Mouse (Mus musculus) heart, embryonic 11.5 days (tissue): ENCODE results near the gene Tceanc2. TPM values are rescaled to one million over a fixed set of nuclear protein-coding genes. Genes with fewer than 3 reads are reported as not detected.

Experiments used
- ATAC-seq: fragments of 200-750 bp; cut with Nextera tagmentation; replicated peaks from 2 replicates; pipeline ENCODE4 v1.8.0; 2017; ENCODE audit warnings: moderate library complexity; ENCODE audit not compliant: insufficient number of reproducible peaks, low FRiP score, low TSS enrichment
- H3K27ac ChIP-seq: fragments of 300-500 bp; sonication (generic); 2 replicates; pipeline ENCODE4 v1.5.1; 2014; ENCODE audit warnings: mild to moderate bottlenecking, low read depth, low read length
- H3K27me3 ChIP-seq: fragments of 300-500 bp; sonication (generic); 2 replicates; pipeline ENCODE4 v1.6.1; 2014; ENCODE audit warnings: mild to moderate bottlenecking, low read length, mixed read lengths; ENCODE audit not compliant: control insufficient read depth, insufficient read depth
- H3K36me3 ChIP-seq: fragments of 300-500 bp; sonication (generic); 2 replicates; pipeline ENCODE4 v1.6.1; 2014; ENCODE audit warnings: mild to moderate bottlenecking, low read length, moderate library complexity, mixed read lengths; ENCODE audit not compliant: control insufficient read depth, insufficient read depth
- H3K4me1 ChIP-seq: fragments of 300-500 bp; sonication (generic); 2 replicates; pipeline ENCODE4 v1.6.1; 2014; ENCODE audit warnings: low read length; ENCODE audit not compliant: control insufficient read depth, insufficient read depth
- H3K4me2 ChIP-seq: fragments of 300-500 bp; sonication (generic); 2 replicates; pipeline ENCODE4 v1.6.1; 2014; ENCODE audit warnings: mild to moderate bottlenecking, moderate library complexity
- H3K4me3 ChIP-seq: fragments of 300-500 bp; sonication (generic); 2 replicates; pipeline ENCODE4 v1.5.1; 2014; ENCODE audit warnings: low read depth, low read length
- H3K9ac ChIP-seq: fragments of 300-500 bp; sonication (generic); 2 replicates; pipeline ENCODE4 v1.6.1; 2014; ENCODE audit warnings: mild to moderate bottlenecking, low read depth, low read length, moderate library complexity
- H3K9me3 ChIP-seq: fragments of 300-500 bp; sonication (generic); replicated peaks from 2 replicates; pipeline ENCODE4 v1.6.1; 2016; ENCODE audit warnings: low read length; ENCODE audit not compliant: control insufficient read depth
- WGBS: fragments of 180-500 bp; shearing (Covaris S2); extraction: QIAGEN DNeasy Blood & Tissue Kit; methylation state at CpG from one replicate; pipeline ENCODE4 v1.1.7; 2014; ENCODE audit not compliant: insufficient replicate concordance; 5-methylcytosine and 5-hydroxymethylcytosine counted together
- polyA plus RNA-seq: library from polyadenylated mRNA; unstranded; fragments of >200 nt; fragmentation: Nextera tagmentation; extraction: Ambion mirVana; gene quantifications from 2 replicates; pipeline ENCODE4 v1.2.1, GENCODE M21; 2014

The Tceanc2 gene
- polyA plus RNA-seq, 1 experiment from 2014 or later = 19.0 TPM

DNA sequence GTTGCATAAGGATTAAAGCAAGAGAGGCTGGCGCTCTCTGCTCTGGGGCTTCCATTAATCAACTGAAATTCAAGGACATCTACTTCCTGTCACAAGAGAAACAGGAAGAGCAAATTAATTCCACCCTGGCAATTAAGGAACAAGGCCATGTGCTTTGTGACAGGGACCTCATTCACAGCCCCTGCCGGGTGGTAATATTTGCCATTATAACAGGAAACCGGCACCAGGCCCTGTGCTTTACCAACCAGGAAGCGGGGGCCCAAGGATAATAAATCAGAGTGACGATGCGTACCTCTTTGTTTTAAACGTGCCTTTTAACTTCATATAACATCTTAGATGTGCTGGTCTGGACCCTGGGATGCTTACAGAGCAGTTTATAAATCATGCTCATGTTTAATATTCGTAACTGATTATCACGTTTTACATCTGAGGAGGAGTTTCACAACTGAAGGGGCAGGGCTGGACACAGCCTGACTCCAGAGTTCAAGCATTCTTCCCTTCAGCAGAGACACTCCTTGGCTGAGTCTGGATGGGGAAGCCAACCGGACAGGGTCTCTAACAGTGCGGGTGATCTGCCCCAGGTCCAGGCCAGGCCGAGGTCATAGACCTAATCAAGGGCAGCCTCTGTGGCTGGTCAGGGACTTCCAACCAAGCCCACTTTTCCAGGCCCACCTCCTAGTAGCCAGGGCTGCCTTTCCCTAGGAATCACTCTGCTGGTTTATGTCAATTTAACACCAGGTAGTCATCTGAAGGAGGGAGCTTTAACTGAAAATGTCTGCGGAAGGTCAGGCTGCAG lies 38.9 kb downstream of the Tceanc2 start:
- no peak overlapping the region for H3K27ac ChIP-seq

DNA sequence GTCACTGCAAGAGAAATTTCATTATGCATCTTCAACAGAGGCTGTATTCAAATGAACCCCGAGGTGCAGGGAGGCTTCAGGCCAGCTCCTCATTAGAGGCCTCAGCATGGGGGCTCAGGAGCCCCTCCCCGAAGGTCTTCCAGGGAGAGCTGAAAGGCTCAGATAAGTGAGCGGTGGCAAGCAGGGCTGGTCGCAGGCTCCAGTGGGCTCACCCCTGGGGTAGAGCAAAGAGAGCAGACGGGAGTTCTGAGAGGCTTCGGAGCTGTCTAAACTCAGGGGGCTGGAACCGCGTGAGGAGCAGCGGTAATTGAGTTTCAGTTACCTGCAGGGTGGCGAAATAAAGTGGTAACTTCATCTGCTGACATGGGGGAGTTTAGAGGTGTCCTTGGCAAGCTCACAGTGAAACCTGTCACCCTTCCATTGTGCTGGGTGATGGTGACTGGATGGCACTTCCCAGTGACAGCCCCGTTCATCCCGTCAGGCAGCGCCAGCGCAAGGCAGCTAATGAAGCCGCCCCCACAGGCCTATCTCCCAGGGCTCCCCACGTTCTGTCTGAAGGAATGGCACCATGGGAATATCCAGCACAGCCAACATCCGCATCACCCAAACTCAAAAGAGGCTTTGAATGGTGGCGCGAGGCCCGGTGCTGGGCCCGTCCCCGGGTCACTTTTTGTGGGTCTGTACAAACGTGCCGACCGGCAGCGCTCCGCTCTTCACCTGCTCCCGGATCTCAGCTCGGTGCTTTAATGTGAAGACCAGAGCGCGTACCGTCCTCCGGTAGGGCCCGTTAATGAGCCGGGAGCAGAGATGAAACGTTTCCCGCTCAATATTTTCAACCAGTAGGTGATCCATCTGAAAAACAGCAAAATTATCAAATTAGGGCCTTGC lies 39.7 kb downstream of the Tceanc2 start:
- H3K36me3 ChIP-seq = no peaks in the 10 kb centered on the region
- ATAC-seq = no peak
- H3K27ac ChIP-seq = no peak overlapping the region
- H3K4me1 ChIP-seq = peaks cover 30% of the 10 kb centered on the region
- no peak overlapping the region for H3K9ac ChIP-seq
- 43% methylated on average over 37 of the region's 37 CpGs for WGBS
- H3K4me3 ChIP-seq = no peak overlapping the region
- H3K27me3 ChIP-seq = no peaks in the 10 kb centered on the region
- no peaks in the 10 kb centered on the region for H3K9me3 ChIP-seq
- 0 out of 2 replicates have a peak overlapping the region, but pooled peaks have one; percentile 1 for H3K4me2 ChIP-seq

More for the DNA sequence above, 38.9 kb downstream of the Tceanc2 start:
- no peak; the same call in 1 of the 2 replicates for ATAC-seq
- Histone ChIP-seq H3K9me3 (no peaks in the 10 kb centered on the region), H3K4me3 (no peak overlapping the region), H3K36me3 (no peaks in the 10 kb centered on the region), H3K4me1 (peaks cover 30% of the 10 kb centered on the region), H3K9ac (no peak overlapping the region), H3K4me2 (no peak overlapping the region), H3K27me3 (no peaks in the 10 kb centered on the region)
- 51% methylated on average over 13 of the region's 13 CpGs for whole genome bisulfite sequencing

DNA sequence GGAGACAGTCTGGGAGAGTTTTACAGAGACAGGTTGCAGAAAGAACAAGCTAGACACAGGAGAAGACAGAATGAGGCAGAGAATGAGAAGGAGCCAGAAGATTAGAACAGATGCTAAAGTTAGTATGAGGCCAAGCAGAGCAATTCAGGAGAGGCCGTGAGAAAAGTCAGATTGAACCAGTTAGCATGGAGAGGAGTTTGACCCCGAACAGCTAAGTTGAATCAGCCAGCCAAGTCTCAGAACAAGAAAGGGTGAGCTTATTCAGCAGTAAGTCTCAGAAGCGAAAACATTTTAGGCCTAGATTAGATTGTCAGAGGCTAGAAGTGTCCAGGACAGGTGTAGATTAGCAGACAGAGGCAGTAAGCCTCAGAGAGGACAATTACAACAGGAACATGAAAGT lies 42.4 kb downstream of the Tceanc2 start:
- no peak for ATAC-seq

DNA sequence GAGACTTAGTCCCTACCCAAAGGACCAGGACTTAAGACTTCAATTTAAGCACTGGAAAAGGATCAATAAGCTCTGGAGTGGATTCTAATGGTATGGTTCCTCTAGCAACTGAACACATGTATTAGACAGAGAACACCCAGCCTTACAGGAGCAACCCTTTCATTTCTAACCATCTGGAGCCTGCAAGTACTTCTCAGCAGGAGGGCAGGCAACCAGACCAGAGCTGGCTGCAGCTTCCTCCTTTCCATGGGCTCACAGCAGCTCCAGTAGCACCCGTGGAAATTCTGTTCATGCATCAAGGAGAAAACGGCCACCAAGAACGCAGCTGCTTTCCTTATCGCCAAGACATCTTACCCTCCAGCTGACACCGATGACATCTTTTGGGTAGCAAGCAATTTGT lies 43.3 kb downstream of the Tceanc2 start:
- H3K9ac ChIP-seq = no peak overlapping the region
- H3K4me3 ChIP-seq = no peak overlapping the region
- H3K9me3 ChIP-seq = no peaks in the 10 kb centered on the region
- 70% methylated on average over 5 of the region's 5 CpGs for WGBS
- no peaks in the 10 kb centered on the region for H3K36me3 ChIP-seq
- no peak for ATAC-seq
- H3K27ac ChIP-seq = no peak overlapping the region
- H3K27me3 ChIP-seq = no peaks in the 10 kb centered on the region
- no peak overlapping the region for H3K4me2 ChIP-seq
- H3K4me1 ChIP-seq = peaks cover 30% of the 10 kb centered on the region

More for the DNA sequence above, 42.4 kb downstream of the Tceanc2 start:
- H3K27ac ChIP-seq = no peak overlapping the region
- H3K36me3 ChIP-seq = no peaks in the 10 kb centered on the region
- 25% methylated on average over 3 of the region's 3 CpGs for WGBS
- H3K4me2 ChIP-seq = no peak overlapping the region
- peaks cover 30% of the 10 kb centered on the region for H3K4me1 ChIP-seq
- H3K27me3 ChIP-seq = no peaks in the 10 kb centered on the region
- H3K9ac ChIP-seq = no peak overlapping the region
- H3K9me3 ChIP-seq = no peaks in the 10 kb centered on the region
- H3K4me3 ChIP-seq = no peak overlapping the region

DNA sequence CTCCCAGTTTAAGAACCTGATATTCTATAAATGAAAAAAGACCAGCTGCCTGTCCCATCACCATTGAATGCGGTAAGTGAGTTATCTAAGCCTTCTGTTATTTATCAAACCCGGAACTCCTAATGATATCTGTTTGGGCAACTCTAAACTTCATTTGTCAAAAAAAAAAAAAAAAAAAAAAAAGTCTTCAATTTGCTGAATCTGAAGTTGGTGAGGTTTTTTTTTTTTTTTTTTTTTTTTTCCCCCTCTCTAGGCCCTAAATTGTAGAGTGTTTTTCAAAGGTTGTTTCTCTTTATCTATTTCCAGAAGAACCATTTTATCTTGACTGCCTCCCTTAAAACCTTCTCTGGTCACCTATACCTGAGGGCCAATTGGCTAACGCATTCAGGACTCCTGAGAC lies 44.0 kb downstream of the Tceanc2 start:
- peaks cover 27% of the 10 kb centered on the region for H3K4me1 ChIP-seq
- H3K27ac ChIP-seq = no peak overlapping the region
- no peak overlapping the region for H3K4me2 ChIP-seq
- 76% methylated on average over 3 of the region's 3 CpGs for whole genome bisulfite sequencing
- ATAC-seq = no peak
- no peak overlapping the region for H3K4me3 ChIP-seq
- no peaks in the 10 kb centered on the region for H3K27me3 ChIP-seq
- H3K36me3 ChIP-seq = no peaks in the 10 kb centered on the region
- no peak overlapping the region for H3K9ac ChIP-seq
- no peaks in the 10 kb centered on the region for H3K9me3 ChIP-seq

DNA sequence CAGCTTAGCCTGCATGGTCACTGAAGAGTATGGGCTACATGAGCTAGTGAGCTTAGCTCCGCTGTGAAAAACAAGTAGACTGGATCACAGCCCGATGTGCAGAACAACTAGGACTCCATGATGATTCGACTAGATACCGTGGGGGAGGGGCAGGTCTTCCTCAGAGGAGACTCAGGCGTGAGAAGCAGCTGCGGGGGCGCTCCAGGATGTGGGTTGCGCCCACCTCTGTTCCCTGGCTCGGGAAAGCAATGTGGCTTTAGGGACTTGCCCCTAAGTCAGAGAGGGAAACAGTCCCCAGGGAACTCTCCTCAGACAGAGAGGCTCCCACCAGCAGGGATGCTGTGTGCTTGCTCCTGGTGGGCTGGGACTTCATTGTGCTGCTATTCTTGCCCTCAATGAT lies 48.4 kb downstream of the Tceanc2 start:
- Histone ChIP-seq H3K4me2 (no peak overlapping the region), H3K4me1 (peaks cover 17% of the 10 kb centered on the region), H3K27ac (no peak overlapping the region), H3K4me3 (no peak overlapping the region), H3K27me3 (peaks cover 7% of the 10 kb centered on the region), H3K9me3 (no peaks in the 10 kb centered on the region), H3K36me3 (no peaks in the 10 kb centered on the region), H3K9ac (no peak overlapping the region)
- 18% methylated on average over 9 of the region's 9 CpGs for WGBS
- ATAC-seq = no peak

DNA sequence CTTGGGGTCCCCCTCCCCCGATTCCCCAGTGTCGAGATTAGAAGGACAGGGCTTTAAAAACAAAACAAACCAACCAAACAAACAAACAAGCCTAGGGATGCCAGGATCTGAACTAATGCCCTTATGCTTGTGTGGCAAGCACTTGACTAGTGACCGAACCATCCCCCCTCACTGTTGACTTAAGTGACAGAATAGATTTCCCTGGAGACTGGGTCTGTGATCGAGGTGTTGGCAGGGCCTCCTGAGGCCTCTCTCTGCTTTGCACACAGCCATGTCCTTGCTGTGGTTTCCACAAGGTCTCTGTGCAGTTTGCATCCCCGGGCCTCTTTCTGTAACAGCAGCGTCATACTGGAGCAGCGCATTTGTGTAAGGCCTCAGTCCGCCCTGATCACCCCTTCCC lies 49.5 kb downstream of the Tceanc2 start:
- Histone ChIP-seq H3K27ac (no peak overlapping the region), H3K9me3 (no peaks in the 10 kb centered on the region), H3K9ac (peak overlapping the region; percentile 16; the same call in 1 of the 2 replicates), H3K4me1 (peaks cover 12% of the 10 kb centered on the region), H3K27me3 (peaks cover 10% of the 10 kb centered on the region), H3K36me3 (no peaks in the 10 kb centered on the region), H3K4me2 (no peak overlapping the region), H3K4me3 (no peak overlapping the region)
- WGBS = 59% methylated on average over 8 of the region's 8 CpGs
- ATAC-seq = no peak

DNA sequence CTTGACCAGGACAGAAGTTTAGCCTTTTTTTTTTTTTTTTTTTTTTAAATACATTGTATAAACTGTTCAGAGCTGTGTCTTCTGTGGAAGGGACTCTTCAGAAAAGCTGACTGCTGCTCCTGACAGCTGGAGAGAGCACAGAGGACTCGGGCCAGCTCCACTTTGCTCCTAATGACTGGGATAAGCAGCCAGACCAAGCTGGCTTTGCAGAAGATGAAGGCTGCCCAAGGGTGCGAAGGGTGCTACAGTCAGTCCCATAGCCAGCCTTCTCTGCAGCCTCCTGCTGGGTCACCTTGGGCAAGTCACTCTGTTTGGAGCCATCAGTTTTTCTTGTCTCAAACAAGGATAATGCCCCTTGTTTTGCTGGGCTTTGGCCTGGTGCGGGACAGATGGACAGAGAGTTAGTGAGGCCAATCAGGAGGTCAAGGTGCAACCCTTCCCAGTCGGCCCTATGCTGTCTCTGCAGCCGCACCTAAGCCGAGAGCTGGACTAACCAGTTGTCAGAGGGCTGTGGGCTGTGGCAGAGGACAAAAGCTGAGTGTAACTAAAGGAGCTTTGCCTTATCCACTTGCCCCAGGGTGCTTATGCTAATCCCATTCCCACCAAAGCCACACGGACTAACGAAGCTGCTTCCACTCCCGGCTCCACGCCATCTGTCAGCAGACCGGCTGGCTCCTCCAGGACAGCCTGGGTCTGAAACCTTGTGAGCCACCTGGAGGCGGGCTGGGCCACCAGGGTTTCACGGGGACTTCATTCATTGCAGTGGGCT lies 50.8 kb downstream of the Tceanc2 start:
- Histone ChIP-seq H3K9me3 (no peaks in the 10 kb centered on the region), H3K27ac (no peak overlapping the region), H3K36me3 (no peaks in the 10 kb centered on the region), H3K4me3 (no peak overlapping the region), H3K4me2 (no peak overlapping the region), H3K4me1 (peaks cover 12% of the 10 kb centered on the region), H3K9ac (no peak overlapping the region), H3K27me3 (peaks cover 10% of the 10 kb centered on the region)
- 42% methylated on average over 13 of the region's 13 CpGs for WGBS
- ATAC-seq = no peak
